Mouse (Mus musculus) gastrocnemius, adult 18-20 months (tissue): ENCODE results near the gene Dgat2. TPM values are rescaled to one million over a fixed set of nuclear protein-coding genes. Genes with fewer than 3 reads are reported as not detected.

Experiments
- total RNA-seq, 2 experiments: library from RNA; stranded (reverse); gene quantifications; 2 replicates each; pipeline ENCODE4 v1.2.3; 2021

Gene Dgat2
- total RNA-seq, 2 experiments from 2014 or later, result 41.9 to 56.0 TPM

Other genes starting within 250 kb of the Dgat2 start
- gene Uvrag, start 41.6 kb downstream of the Dgat2 start, total RNA-seq, result 1 to 10 TPM; 7.0 to 10.0 TPM
- gene Mogat2, start 55.9 kb upstream of the Dgat2 start, total RNA-seq, result not detected
- gene Map6, start 84.7 kb upstream of the Dgat2 start, total RNA-seq, result 1 to 10 TPM; 4.7 to 5.7 TPM
- 10 to 100 TPM; 37.4 to 70.5 TPM for gene Serpinh1, start 170.5 kb upstream of the Dgat2 start, total RNA-seq
- gene Gdpd5, start 198.7 kb upstream of the Dgat2 start, total RNA-seq, result 1 to 10 TPM; 6.2 to 8.8 TPM